Mouse (Mus musculus): ENCODE data around the gene Cntfr. TPM values are rescaled to one million over a fixed set of nuclear protein-coding genes. Genes with fewer than 3 reads are reported as not detected.
A peak's percentile ranks its signal among the peaks of the same experiment; 100 is the strongest.

Cntfr gene
- total RNA-seq, 2 experiments from 2014 or later = 89.6 to 96.1 TPM

- no peak for DNase-seq (ENCODE audit: extremely low spot score in 1 of 2, low spot score in 1 of 2)
These were observed 68.5 kb downstream of the Cntfr start for GRCm38 (mm10) chr4:41628202-41628927.

- no peak for DNase-seq (ENCODE audit: extremely low spot score in 1 of 2, low spot score in 1 of 2)
These were observed 74.8 kb downstream of the Cntfr start for GRCm38 (mm10) chr4:41622071-41622470.

GRCm38 (mm10) chr4:41618916-41619746, 77.8 kb downstream of the Cntfr start:
- DNase-seq (ENCODE audit: extremely low spot score in 1 of 2, low spot score in 1 of 2) = no peak

- peak in 1 of 2 experiments; percentile 58 for DNase-seq (ENCODE audit: extremely low spot score in 1 of 2, low spot score in 1 of 2)
These were observed 81.0 kb downstream of the Cntfr start for GRCm38 (mm10) chr4:41615661-41616599.

GRCm38 (mm10) chr4:41614156-41614555, 82.7 kb downstream of the Cntfr start:
- peak; percentile 82 to 93 for DNase-seq (ENCODE audit: extremely low spot score in 1 of 2, low spot score in 1 of 2)

GRCm38 (mm10) chr4:41612166-41612565, 84.7 kb downstream of the Cntfr start:
- DNase-seq (ENCODE audit: extremely low spot score in 1 of 2, low spot score in 1 of 2) = no peak

GRCm38 (mm10) chr4:41610594-41610980, 86.3 kb downstream of the Cntfr start:
- DNase-seq (ENCODE audit: extremely low spot score in 1 of 2, low spot score in 1 of 2) = no peak

- DNase-seq (ENCODE audit: extremely low spot score in 1 of 2, low spot score in 1 of 2) = no peak
These were observed 87.0 kb downstream of the Cntfr start for GRCm38 (mm10) chr4:41609681-41610593.

Other genes with a start within 250 kb of the Cntfr start
- gene Kif24, start 232.2 kb downstream of the Cntfr start, total RNA-seq (2021) = 1 to 10 TPM; 1.0 to 1.5 TPM
- gene Nudt2, start 231.9 kb downstream of the Cntfr start, total RNA-seq (2021) = 10 to 100 TPM; 27.4 to 31.4 TPM
- gene AI464131, start 194.0 kb downstream of the Cntfr start, total RNA-seq (2021) = 10 to 100 TPM; 32.4 to 33.3 TPM
- 1 to 10 TPM; 4.5 to 7.0 TPM for gene 1110017D15Rik, start 179.8 kb downstream of the Cntfr start, total RNA-seq (2021)
- gene Fam219a, start 127.6 kb downstream of the Cntfr start, total RNA-seq (2021) = 100 to 1,000 TPM; 159 to 165 TPM
- 10 to 100 TPM in 1 of 2 experiments, 1 to 10 TPM in 1; 7.1 to 11.2 TPM for gene Dnaic1, start 127.3 kb downstream of the Cntfr start, total RNA-seq (2021)
- gene Enho, start 56.8 kb downstream of the Cntfr start, total RNA-seq (2021) = 10 to 100 TPM; 62.1 to 66.9 TPM
- gene Il11ra1, start 2.9 kb upstream of the Cntfr start, total RNA-seq (2021) = 10 to 100 TPM; 40.0 to 44.8 TPM
- gene Rpp25l, start 16.4 kb upstream of the Cntfr start, total RNA-seq (2021) = 10 to 100 TPM; 27.7 to 33.6 TPM
- gene Dctn3, start 26.1 kb upstream of the Cntfr start, total RNA-seq (2021) = 100 to 1,000 TPM; 149 to 172 TPM
- not detected for gene Arid3c, start 34.1 kb upstream of the Cntfr start, total RNA-seq (2021)
- gene Galt, start 58.1 kb upstream of the Cntfr start, total RNA-seq (2021) = 10 to 100 TPM; 54.3 to 55.7 TPM
- 10 to 100 TPM; 40.0 to 41.6 TPM for gene Sigmar1, start 59.1 kb upstream of the Cntfr start, total RNA-seq (2021)
- 100 to 1,000 TPM; 121 to 134 TPM for gene Ccl27a, start 77.2 kb upstream of the Cntfr start, total RNA-seq (2021)
- gene Gm21541, start 206.5 kb upstream of the Cntfr start, total RNA-seq (2021) = not detected
- gene Gm20878, start 244.5 kb upstream of the Cntfr start, total RNA-seq (2021) = 10 to 100 TPM; 16.0 to 17.9 TPM